Mouse (Mus musculus): Measurements from ENCODE around the gene Clrn3.

DNA sequence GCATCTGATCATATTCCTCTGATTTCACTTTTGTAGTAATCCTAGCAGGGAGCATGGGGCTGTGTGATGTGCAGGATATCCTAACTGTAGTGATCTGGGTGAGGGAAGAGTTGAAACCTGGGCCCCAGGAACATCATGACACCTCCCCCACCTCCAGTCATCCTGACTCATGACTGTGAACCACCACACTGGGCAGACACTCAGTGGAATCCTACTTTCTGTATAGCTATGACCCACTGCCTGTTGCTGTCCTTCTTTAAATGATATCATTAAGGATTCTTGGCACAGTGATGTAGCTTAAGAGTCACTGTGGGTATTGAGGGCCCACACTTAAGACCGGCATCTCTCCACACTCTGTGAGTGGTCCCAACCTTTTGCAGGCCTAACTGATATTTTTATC lies 39.1 kb upstream of the Clrn3 start:
- no peak for TF ChIP-seq POLR2A (IDR thresholded peaks at IDR 0.05; ENCODE audit: insufficient read depth, low read depth, low read length)
- no peak for TF ChIP-seq CTCF (IDR thresholded peaks at IDR 0.05; ENCODE audit: insufficient read depth, low read depth, low read length)
